Mouse (Mus musculus) erythroblast, embryonic 14.5 days (primary cell): ENCODE data around the gene Fam178b.
"Not testable (repeated sequence)": the region's sequence is repeated elsewhere in the genome, so short reads cannot be mapped to it uniquely, and the experiment has no call there.

Source experiments
- GATA1 ChIP-seq: IDR thresholded peaks from 2 replicates; pipeline ENCODE4 v1.6.1; 2012; ENCODE audit warnings: low read length, inconsistent platforms, mixed read lengths
- TAL1 ChIP-seq: IDR thresholded peaks from 3 replicates; pipeline ENCODE4 v1.6.1; 2012; ENCODE audit warnings: low read length, inconsistent platforms, mixed read lengths

- not testable (repeated sequence) for TF ChIP-seq GATA1, TAL1
Observed at GRCm38 (mm10) chr1:36668007-36668406, 15.0 kb downstream of the Fam178b start.
